Mouse (Mus musculus) lung, postnatal 25 days (tissue): ENCODE results near the gene Pde1b.

Source experiments
- DNase-seq: peaks from one replicate; pipeline ENCODE4 v3.0.0; 2022; ENCODE audit warnings: low spot score

Gene Pde1b

GRCm38 (mm10) chr15:103509317-103509716, 6.5 kb downstream of the Pde1b start:
- no peak for DNase-seq

DNA sequence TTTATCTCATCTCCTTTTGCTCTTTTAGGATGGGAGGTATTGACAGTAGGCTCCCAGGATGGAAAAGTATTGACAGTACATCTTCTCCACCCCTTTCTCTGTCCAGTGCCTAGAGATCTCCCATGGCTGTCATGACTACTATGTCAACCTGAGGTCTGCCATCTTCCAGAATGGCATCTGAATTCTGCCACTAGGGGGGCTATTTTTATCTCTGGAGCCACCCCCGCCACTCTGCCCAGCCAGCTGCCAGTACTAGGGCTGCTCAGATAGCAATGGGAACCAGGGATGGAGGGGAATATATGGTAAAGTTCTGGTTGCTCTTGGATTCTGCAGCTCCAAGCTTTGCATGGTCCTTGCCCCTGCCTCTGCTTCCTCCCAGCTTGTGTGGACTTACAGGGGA, 8.8 kb downstream of the Pde1b start:
- no peak for DNase-seq

DNA sequence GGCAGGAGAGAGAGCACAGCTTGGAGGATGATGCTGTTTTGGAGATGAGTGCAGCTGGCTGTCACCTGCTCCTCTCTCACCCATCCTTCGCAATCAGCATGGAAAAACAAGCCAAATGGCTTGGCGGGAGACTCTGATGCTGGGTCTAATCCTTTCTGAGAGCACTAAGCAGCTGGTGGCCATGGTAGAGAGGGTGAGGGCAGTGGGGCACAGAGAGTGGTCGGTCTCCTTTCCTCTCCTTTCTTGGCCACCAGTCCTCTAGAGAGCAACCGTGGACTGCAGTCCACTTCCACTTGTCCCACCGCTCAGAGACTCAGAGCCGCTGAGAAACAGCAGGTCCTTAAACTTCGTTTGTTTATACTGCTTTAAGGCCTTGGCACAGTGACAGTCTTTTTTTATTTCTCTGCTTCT, 10.8 kb downstream of the Pde1b start:
- DNase-seq: no peak

DNA sequence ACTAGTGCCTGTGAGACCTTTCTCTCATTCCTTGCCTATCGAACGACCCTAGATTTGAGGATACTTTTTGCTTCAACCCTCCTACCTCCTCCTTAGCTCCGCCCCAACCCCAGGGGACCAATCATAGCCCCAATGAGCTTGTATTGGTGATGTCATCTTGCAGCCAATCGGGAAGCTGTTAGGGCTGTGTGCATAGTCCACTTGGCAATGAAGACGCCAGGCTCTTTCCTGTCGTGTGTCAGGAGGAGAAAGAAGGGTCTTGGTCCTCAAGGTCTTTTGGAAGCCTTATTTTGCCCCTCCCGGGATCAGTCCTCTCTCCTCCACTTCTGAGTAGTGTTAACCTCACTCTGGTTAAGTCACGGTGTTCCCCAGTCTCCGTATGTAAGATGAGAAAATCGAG, 11.3 kb downstream of the Pde1b start:
- peak; percentile 80 for DNase-seq

GRCm38 (mm10) chr15:103514914-103515313, 12.1 kb downstream of the Pde1b start:
- peak; percentile 8 for DNase-seq

DNA sequence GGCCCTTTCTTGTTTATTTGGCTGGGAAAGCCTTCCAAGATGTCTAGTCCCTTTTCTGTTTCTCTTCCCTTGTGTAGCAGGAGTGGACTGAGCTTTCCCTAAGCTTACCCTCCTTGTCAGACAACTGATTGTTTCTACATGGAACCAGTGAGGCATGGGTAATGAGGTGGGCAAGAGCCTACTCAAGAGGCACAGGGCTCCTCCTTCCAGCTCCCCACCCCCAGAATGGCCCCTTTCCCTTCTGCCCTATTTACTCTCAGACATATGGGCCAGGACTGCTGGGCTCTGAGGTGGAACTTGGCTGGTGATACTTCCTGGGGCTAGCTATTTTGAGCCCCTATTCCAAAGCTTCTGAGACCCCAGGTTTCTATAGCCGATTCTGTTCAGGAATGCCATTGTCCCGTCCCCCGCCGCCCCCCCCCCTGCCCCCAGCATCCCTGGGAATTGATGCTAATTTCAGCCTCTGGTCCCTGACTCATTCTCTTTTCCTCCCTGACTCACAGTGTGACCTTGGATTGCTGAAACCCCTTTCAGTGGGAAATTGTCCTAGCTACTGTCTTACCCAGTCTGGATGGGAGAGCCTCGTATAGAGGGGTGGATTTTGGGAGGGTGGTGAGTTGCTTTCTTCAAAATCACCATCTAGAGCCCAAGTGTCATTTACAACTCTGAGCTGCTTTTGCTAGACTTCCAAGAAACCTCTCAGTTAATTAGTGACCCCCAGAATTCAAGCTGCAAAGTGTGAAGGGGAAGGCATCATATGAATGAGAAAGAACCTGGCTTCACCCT, 16.0 kb downstream of the Pde1b start:
- DNase-seq: no peak

DNA sequence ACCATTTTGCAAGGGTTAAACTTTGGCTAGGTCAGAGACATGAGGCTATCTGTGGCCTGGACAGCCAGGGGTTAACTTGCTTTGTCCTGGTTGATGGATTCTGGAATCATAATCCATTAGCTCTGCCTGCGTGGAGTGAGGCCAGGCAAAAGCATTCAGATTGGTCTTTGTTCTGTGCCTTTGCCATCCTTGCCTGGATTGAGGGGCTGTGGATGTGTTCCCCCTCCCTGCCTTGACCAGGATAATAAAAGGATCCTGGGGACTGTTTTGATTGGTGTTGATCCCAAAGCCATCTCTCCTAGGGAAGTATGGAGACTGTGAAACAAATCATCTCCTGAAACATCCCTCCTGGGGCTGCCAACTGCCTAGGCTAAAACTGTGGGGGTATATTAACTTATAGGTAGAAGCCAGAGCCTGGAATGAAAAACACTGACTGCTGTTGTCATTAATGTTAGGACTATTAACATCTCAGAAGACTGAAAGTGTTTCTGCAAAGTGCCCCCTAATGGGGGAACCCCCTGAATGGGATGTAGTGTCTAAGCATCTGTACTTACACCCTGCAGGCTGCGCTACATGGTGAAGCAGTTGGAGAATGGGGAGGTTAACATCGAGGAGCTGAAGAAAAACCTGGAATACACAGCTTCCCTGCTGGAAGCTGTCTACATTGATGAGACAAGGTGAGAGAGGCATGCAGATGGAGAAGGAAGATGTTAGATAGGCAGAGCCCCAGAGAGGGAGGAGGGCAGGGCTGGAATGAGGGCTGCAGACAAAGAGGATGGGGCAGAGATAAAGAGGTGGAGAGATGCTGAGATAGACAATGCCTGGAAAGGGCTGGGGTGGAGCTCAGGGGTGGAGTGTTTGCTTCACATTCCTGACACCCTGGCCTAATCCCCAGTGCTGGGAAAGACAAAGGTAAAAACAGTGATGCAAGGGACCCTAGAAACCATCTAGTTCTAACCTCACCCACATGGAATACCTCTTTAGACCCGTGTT, 16.8 kb downstream of the Pde1b start:
- DNase-seq: no peak

DNA sequence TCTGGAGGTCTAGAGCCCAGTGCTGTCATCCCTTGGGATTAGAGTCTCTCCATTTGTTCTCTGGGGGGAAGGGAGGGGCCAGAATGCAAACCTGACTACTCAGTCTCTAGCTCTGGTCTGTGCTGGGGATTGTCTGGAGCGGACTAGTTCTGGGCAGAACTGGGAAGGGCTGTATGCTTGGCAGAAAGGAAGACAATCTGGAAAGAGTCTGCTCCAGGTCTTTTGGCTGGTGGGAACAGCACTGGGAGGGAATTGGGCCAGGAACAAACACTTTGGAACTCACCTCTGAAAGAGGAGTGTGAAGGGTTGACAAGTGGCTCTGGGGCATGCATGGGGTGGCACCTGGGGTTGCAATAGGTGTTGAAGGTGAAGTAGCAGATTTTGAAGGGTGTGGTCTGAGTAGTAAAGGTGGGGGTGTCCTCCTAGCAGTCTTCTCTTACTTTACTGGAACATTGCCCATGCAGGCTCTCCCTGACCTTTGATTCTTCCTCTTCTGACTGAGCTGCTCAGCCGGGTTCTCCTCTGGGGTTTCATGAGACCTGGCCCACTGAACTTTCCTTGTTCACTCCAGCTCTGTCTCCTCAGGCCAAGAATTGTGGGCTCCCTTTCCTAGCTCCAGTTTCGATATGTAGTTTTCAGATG, 19.7 kb downstream of the Pde1b start:
- DNase-seq: peak; percentile 48

- DNase-seq: no peak
These were observed 20.3 kb downstream of the Pde1b start for GRCm38 (mm10) chr15:103523156-103523555.

- peak; percentile 51 for DNase-seq
These were observed 27.5 kb downstream of the Pde1b start for GRCm38 (mm10) chr15:103530372-103530771.

- no peak for DNase-seq
These were observed 31.3 kb downstream of the Pde1b start for GRCm38 (mm10) chr15:103534054-103534620.

DNA sequence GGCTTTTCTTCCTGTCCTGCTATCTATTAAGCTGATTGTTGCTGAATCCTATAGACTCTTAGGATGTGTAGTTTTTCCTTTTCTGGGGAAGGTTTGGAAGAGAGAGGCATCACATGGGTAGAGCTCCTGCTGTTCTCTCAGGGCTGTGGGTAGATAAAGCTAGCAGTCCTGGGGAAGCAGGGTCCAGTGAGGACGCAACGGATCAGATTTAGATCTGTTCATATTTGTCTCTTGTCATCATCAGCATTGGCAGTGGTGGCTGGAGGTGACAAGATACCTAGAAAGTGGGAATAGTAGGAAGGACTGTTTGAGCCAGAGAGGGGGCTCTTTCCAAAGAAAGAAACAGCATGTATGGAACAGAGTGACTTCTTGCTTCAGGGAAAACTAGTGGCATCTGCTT, 32.2 kb downstream of the Pde1b start:
- DNase-seq: no peak

DNA sequence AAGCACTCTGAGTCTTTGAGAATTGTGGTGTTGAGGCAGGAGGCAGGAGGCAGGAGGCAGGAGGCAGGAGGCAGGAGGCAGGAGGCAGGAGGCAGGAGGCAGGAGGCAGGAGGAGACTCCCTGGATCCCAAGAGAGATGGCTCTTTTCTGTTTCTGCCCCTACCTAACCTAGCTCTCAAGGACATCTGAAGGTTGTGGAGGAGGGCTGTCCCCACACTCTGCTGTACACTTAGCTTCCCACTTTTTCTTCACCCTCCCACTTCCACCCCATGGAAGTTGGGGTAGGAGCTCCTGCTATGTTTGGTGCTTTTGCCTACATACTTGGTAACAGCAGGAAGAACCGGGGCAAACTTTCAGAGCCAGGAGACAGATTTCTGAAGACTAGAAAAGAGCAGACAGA, 33.0 kb downstream of the Pde1b start:
- DNase-seq: no peak

DNA sequence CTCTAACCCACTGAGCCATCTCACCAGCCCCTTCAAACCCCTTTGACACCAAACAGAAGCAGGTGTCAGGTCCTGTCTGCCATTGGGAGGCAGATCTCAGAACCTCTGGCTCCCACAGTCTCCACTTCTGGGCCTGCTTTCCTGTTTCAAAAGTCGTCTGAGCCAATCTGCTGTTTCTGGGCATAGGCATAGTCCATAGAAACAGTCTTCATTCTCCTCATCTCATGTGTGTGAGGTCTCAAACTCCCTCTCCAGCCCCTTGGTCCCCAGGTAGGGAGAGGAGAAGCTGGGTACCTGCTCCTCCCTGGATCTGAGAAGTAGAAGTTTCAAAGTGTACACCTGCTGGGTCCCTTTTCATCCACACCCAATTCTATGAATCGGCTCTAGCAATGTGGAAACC, 33.6 kb downstream of the Pde1b start:
- no peak for DNase-seq

- no peak for DNase-seq
These were observed 34.4 kb downstream of the Pde1b start for GRCm38 (mm10) chr15:103537011-103537821.

DNA sequence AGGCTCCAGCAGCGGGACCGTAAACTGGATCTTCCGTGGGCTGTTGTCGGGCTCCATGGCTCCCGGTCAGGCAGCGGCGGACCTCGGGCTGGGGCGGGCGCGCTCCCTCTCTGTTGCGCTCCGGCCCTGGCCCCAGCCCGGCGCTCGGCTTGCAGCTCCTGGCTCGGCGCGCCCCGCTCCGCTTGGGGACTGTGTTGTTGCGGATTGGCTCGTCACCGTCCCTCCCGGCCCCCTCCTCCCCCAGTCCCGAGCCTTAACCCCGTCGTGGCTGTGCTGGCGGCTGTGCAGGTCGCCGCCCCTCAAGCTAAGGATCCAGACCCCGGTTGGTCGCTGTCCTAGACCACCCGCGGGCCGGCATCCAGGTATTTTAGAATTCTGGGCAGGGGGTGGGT, 35.0 kb downstream of the Pde1b start, which contains the start of gene Ppp1r1a:
Gene Ppp1r1a, minus strand, starts transcription at position 182 of the 392 bp plus-strand sequence.
- DNase-seq: peak; percentile 10

DNA sequence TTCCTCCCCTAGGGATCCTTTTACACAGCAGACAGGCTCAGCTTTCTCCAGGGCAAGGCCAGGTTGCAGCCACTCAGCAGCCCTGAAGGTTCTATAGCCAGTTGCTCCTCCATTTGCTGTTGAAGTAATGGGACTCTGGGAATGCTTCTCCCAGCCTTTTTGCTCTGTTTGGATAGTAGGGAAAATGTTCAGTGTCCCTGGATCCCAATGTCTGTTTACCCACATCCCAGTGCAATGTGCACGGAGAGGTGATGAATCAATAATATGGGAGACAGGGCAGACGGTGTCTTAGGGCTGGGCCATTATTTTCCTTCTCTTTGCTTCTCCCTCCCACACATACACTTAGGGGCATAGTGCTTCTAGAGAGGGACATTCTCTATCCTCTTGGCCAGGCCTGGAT, 36.4 kb downstream of the Pde1b start:
- DNase-seq: no peak

- DNase-seq: no peak
These were observed 37.8 kb downstream of the Pde1b start for GRCm38 (mm10) chr15:103540646-103541045.

DNA sequence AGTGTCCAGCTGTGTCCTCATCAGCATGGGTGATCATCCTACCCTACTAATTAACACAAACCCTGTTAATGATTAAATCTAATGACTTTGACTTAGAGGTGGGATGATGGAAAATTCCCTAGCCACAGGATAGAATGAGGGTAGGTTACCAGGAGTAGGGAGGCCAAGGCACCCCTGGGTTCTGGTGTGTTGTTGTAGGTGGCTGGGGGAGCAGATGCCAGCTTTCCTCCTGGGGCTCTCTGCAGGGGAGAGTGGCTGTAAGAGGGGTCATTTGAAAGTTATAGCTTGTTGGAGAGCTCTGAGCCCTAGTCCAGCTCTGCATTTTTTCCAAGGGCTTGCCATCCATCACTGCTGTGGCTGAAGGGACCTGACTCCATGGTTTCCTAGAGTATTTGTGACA, 39.7 kb downstream of the Pde1b start:
- no peak for DNase-seq

DNA sequence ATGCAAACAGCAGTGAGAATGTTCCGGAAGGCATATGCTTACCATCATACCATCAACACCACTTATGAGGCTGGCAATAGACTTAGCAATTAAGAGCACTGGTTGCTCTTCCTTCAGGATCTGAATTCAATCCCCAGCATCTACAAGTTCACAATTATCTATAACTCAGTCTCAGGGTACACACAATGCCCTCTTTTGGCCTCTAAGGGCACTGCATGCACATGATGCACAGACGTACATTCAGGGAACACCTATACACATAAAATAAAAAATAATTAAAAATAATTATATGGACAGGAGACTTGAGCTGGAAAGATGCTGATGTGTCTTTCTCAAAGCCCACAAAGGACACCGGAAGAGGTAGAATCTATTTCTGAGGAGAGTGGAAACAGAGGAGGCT, 45.1 kb downstream of the Pde1b start:
- DNase-seq: no peak

GRCm38 (mm10) chr15:103549475-103549874, 46.6 kb downstream of the Pde1b start:
- DNase-seq: no peak
